Mouse (Mus musculus) testis, adult 2 months (tissue): ENCODE results near the gene Slc25a38.

Experiments
- CTCF ChIP-seq: fragments of 200-500 bp; IDR thresholded peaks from 2 replicates; pipeline ENCODE4 v1.5.1; 2012; ENCODE audit warnings: low read depth, mild to moderate bottlenecking, inconsistent platforms, low read length, moderate library complexity; ENCODE audit not compliant: control insufficient read depth, insufficient read depth, insufficient replicate concordance
- POLR2A ChIP-seq: fragments of 200-500 bp; IDR thresholded peaks from 2 replicates; pipeline ENCODE4 v1.6.1; 2012; ENCODE audit warnings: low read depth, mild to moderate bottlenecking, inconsistent platforms, low read length, moderate library complexity; ENCODE audit not compliant: control insufficient read depth

DNA sequence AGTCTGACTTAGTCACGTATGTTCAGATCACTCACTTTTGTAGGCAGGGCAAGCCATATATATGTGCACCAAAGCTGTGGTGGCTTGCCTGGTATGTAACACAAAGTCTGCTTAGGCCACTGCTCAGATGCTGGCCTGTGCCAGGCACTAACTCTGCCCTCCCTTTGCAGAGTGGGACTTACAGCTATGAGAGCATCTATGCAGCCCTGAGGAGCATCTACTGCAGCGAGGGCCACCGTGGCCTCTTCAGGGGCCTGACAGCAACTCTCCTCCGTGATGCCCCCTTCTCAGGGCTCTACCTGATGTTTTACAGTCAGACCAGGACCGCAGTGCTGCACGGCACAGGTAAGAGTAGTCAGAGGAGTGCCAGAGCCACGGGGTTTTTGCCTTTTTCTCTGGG lies 10.3 kb downstream of the Slc25a38 start:
- TF ChIP-seq POLR2A, result no peak
- no peak for TF ChIP-seq CTCF
